Mouse (Mus musculus) adrenal gland, postnatal 10 days (tissue): Measurements from ENCODE around the gene Slc7a14. TPM values are rescaled to one million over a fixed set of nuclear protein-coding genes. Genes with fewer than 3 reads are reported as not detected.

Experiments used
- DNase-seq: peaks from one replicate; pipeline ENCODE4 v3.0.0; 2021; ENCODE audit warnings: mixed read lengths
- total RNA-seq, 2 experiments: library from RNA; stranded (reverse); gene quantifications; 2 replicates each; pipeline ENCODE4 v1.2.3; 2021

Gene Slc7a14
- total RNA-seq, 2 experiments from 2014 or later: 4.5 to 7.8 TPM

- DNase-seq: no peak
These were observed 49.2 kb downstream of the Slc7a14 start for GRCm38 (mm10) chr3:31260964-31261346.

- peak; percentile 47 for DNase-seq
These were observed 49.7 kb downstream of the Slc7a14 start for GRCm38 (mm10) chr3:31260329-31260963.

GRCm38 (mm10) chr3:31259553-31260255 lies 50.5 kb downstream of the Slc7a14 start:
- DNase-seq: no peak

- no peak for DNase-seq
These were observed 55.8 kb downstream of the Slc7a14 start for GRCm38 (mm10) chr3:31254427-31254826.

- no peak for DNase-seq
These were observed 56.3 kb downstream of the Slc7a14 start for GRCm38 (mm10) chr3:31253862-31254261.

GRCm38 (mm10) chr3:31252566-31252965 lies 57.6 kb downstream of the Slc7a14 start:
- no peak for DNase-seq

- no peak for DNase-seq
These were observed 66.7 kb downstream of the Slc7a14 start for GRCm38 (mm10) chr3:31243478-31243877.

GRCm38 (mm10) chr3:31240840-31241239 lies 69.3 kb downstream of the Slc7a14 start:
- DNase-seq: no peak

GRCm38 (mm10) chr3:31239645-31240044 lies 70.5 kb downstream of the Slc7a14 start:
- DNase-seq: no peak

- peak; percentile 69 for DNase-seq
These were observed 72.2 kb downstream of the Slc7a14 start for GRCm38 (mm10) chr3:31237936-31238335.

- no peak for DNase-seq
These were observed 74.0 kb downstream of the Slc7a14 start for GRCm38 (mm10) chr3:31236146-31236545.

- peak; percentile 46 for DNase-seq
These were observed 75.8 kb downstream of the Slc7a14 start for GRCm38 (mm10) chr3:31234356-31234755.

- DNase-seq: no peak
These were observed 76.3 kb downstream of the Slc7a14 start for GRCm38 (mm10) chr3:31233746-31234312.

- peak; percentile 27 for DNase-seq
These were observed 80.9 kb downstream of the Slc7a14 start for GRCm38 (mm10) chr3:31229281-31229680.

GRCm38 (mm10) chr3:31228487-31228886 lies 81.7 kb downstream of the Slc7a14 start:
- DNase-seq: no peak

- no peak for DNase-seq
These were observed 86.6 kb downstream of the Slc7a14 start for GRCm38 (mm10) chr3:31223551-31223950.

GRCm38 (mm10) chr3:31220040-31220439 lies 90.1 kb downstream of the Slc7a14 start:
- no peak for DNase-seq

- no peak for DNase-seq
These were observed 90.7 kb downstream of the Slc7a14 start for GRCm38 (mm10) chr3:31219483-31219882.

- DNase-seq: peak; percentile 38
These were observed 92.7 kb downstream of the Slc7a14 start for GRCm38 (mm10) chr3:31217523-31217922.

- DNase-seq: no peak
These were observed 96.4 kb downstream of the Slc7a14 start for GRCm38 (mm10) chr3:31213802-31214201.

- no peak for DNase-seq
These were observed 97.8 kb downstream of the Slc7a14 start for GRCm38 (mm10) chr3:31212205-31213038.

GRCm38 (mm10) chr3:31209001-31209400 lies 101.2 kb downstream of the Slc7a14 start:
- no peak for DNase-seq
